Mouse (Mus musculus): ENCODE results near the gene Tnfrsf4.

Tnfrsf4 gene

GRCm38 (mm10) chr4:156065156-156065894 is 51.7 kb downstream of the Tnfrsf4 start:
- no peak for DNase-seq (ENCODE audit: extremely low spot score, low read depth, low spot score)

Data from hindlimb bud, embryonic 11.5 days (tissue).